Mouse (Mus musculus): ENCODE measurements around the gene Kcna2. TPM values are rescaled to one million over a fixed set of nuclear protein-coding genes. Genes with fewer than 3 reads are reported as not detected.

The Kcna2 gene
- total RNA-seq, 1 experiment from 2014 or later: not detected

- ATAC-seq (replicated peaks; ENCODE audit: insufficient number of reproducible peaks, low FRiP score, low TSS enrichment, poor library complexity, severe bottlenecking): no peak
Observed at GRCm38 (mm10) chr3:107096269-107096731, 4.6 kb upstream of the Kcna2 start.

GRCm38 (mm10) chr3:107099866-107100265, 1.1 kb upstream of the Kcna2 start:
- no peak for ATAC-seq (replicated peaks; ENCODE audit: insufficient number of reproducible peaks, low FRiP score, low TSS enrichment, poor library complexity, severe bottlenecking)

- ATAC-seq (replicated peaks; ENCODE audit: insufficient number of reproducible peaks, low FRiP score, low TSS enrichment, poor library complexity, severe bottlenecking): no peak
Observed at GRCm38 (mm10) chr3:107101456-107101786, 475 bp downstream of the Kcna2 start.

GRCm38 (mm10) chr3:107101787-107102651, 1.1 kb downstream of the Kcna2 start:
- ATAC-seq (replicated peaks; ENCODE audit: insufficient number of reproducible peaks, low FRiP score, low TSS enrichment, poor library complexity, severe bottlenecking): no peak

GRCm38 (mm10) chr3:107103041-107103440, 2.1 kb downstream of the Kcna2 start:
- ATAC-seq (replicated peaks; ENCODE audit: insufficient number of reproducible peaks, low FRiP score, low TSS enrichment, poor library complexity, severe bottlenecking): no peak

- ATAC-seq (replicated peaks; ENCODE audit: insufficient number of reproducible peaks, low FRiP score, low TSS enrichment, poor library complexity, severe bottlenecking): no peak
Observed at GRCm38 (mm10) chr3:107103462-107103861, 2.5 kb downstream of the Kcna2 start.

- no peak for ATAC-seq (replicated peaks; ENCODE audit: insufficient number of reproducible peaks, low FRiP score, low TSS enrichment, poor library complexity, severe bottlenecking)
Observed at GRCm38 (mm10) chr3:107105986-107106385, 5.0 kb downstream of the Kcna2 start.

GRCm38 (mm10) chr3:107112498-107112897, 11.6 kb downstream of the Kcna2 start:
- ATAC-seq (replicated peaks; ENCODE audit: insufficient number of reproducible peaks, low FRiP score, low TSS enrichment, poor library complexity, severe bottlenecking): no peak

GRCm38 (mm10) chr3:107112932-107113659, 12.2 kb downstream of the Kcna2 start:
- no peak for ATAC-seq (replicated peaks; ENCODE audit: insufficient number of reproducible peaks, low FRiP score, low TSS enrichment, poor library complexity, severe bottlenecking)

- no peak for ATAC-seq (replicated peaks; ENCODE audit: insufficient number of reproducible peaks, low FRiP score, low TSS enrichment, poor library complexity, severe bottlenecking)
Observed at GRCm38 (mm10) chr3:107113771-107114737, 13.1 kb downstream of the Kcna2 start.

- ATAC-seq (replicated peaks; ENCODE audit: insufficient number of reproducible peaks, low FRiP score, low TSS enrichment, poor library complexity, severe bottlenecking): no peak
Observed at GRCm38 (mm10) chr3:107114941-107115340, 14.0 kb downstream of the Kcna2 start.

- ATAC-seq (replicated peaks; ENCODE audit: insufficient number of reproducible peaks, low FRiP score, low TSS enrichment, poor library complexity, severe bottlenecking): no peak
Observed at GRCm38 (mm10) chr3:107115746-107116145, 14.8 kb downstream of the Kcna2 start.

GRCm38 (mm10) chr3:107119864-107120564, 19.1 kb downstream of the Kcna2 start:
- no peak for ATAC-seq (replicated peaks; ENCODE audit: insufficient number of reproducible peaks, low FRiP score, low TSS enrichment, poor library complexity, severe bottlenecking)

GRCm38 (mm10) chr3:107122306-107122705, 21.4 kb downstream of the Kcna2 start:
- ATAC-seq (replicated peaks; ENCODE audit: insufficient number of reproducible peaks, low FRiP score, low TSS enrichment, poor library complexity, severe bottlenecking): no peak

GRCm38 (mm10) chr3:107127667-107128066, 26.7 kb downstream of the Kcna2 start:
- no peak for ATAC-seq (replicated peaks; ENCODE audit: insufficient number of reproducible peaks, low FRiP score, low TSS enrichment, poor library complexity, severe bottlenecking)

GRCm38 (mm10) chr3:107128421-107128820, 27.5 kb downstream of the Kcna2 start:
- no peak for ATAC-seq (replicated peaks; ENCODE audit: insufficient number of reproducible peaks, low FRiP score, low TSS enrichment, poor library complexity, severe bottlenecking)

GRCm38 (mm10) chr3:107129251-107129650, 28.3 kb downstream of the Kcna2 start:
- no peak for ATAC-seq (replicated peaks; ENCODE audit: insufficient number of reproducible peaks, low FRiP score, low TSS enrichment, poor library complexity, severe bottlenecking)

- ATAC-seq (replicated peaks; ENCODE audit: insufficient number of reproducible peaks, low FRiP score, low TSS enrichment, poor library complexity, severe bottlenecking): no peak
Observed at GRCm38 (mm10) chr3:107130661-107131326, 29.8 kb downstream of the Kcna2 start.
